Mouse (Mus musculus): ENCODE measurements around the gene Lrwd1.
"Not testable (repeated sequence)": the region's sequence is repeated elsewhere in the genome, so short reads cannot be mapped to it uniquely, and the experiment has no call there.

The Lrwd1 gene

GRCm38 (mm10) chr5:136147704-136148103 lies 11.8 kb upstream of the Lrwd1 start:
- DNase-seq (ENCODE audit: low spot score) = no peak

GRCm38 (mm10) chr5:136146936-136147335 lies 11.1 kb upstream of the Lrwd1 start:
- no peak for DNase-seq (ENCODE audit: low spot score)

GRCm38 (mm10) chr5:136144606-136145430 lies 8.9 kb upstream of the Lrwd1 start:
- no peak for DNase-seq (ENCODE audit: low spot score)

GRCm38 (mm10) chr5:136143161-136143755 lies 7.4 kb upstream of the Lrwd1 start:
- DNase-seq (ENCODE audit: low spot score) = peak; percentile 3

- DNase-seq (ENCODE audit: low spot score) = no peak
Measured at GRCm38 (mm10) chr5:136142746-136143145, 6.9 kb upstream of the Lrwd1 start.

GRCm38 (mm10) chr5:136140057-136140482 lies 4.2 kb upstream of the Lrwd1 start:
- DNase-seq (ENCODE audit: low spot score) = no peak

GRCm38 (mm10) chr5:136139393-136139792 lies 3.5 kb upstream of the Lrwd1 start:
- DNase-seq (ENCODE audit: low spot score) = no peak

- peak; percentile 79 for DNase-seq (ENCODE audit: low spot score)
Measured at GRCm38 (mm10) chr5:136137658-136138274, 1.9 kb upstream of the Lrwd1 start.

GRCm38 (mm10) chr5:136136292-136136990 lies 567 bp upstream of the Lrwd1 start:
- DNase-seq (ENCODE audit: low spot score) = peak; percentile 15

- no peak for DNase-seq (ENCODE audit: low spot score)
Measured at GRCm38 (mm10) chr5:136122165-136122564, 13.7 kb downstream of the Lrwd1 start.

- DNase-seq (ENCODE audit: low spot score) = no peak
Measured at GRCm38 (mm10) chr5:136116784-136117112, 19.1 kb downstream of the Lrwd1 start.

- DNase-seq (ENCODE audit: low spot score) = peak; percentile 99
Measured at GRCm38 (mm10) chr5:136115891-136116783, 19.7 kb downstream of the Lrwd1 start, which contains the start of gene Polr2j. TSS of gene Polr2j (plus strand) at chr5:136116631.

- DNase-seq (ENCODE audit: low spot score) = not testable (repeated sequence)
Measured at GRCm38 (mm10) chr5:136113546-136113945, 22.3 kb downstream of the Lrwd1 start.

- no peak for DNase-seq (ENCODE audit: low spot score)
Measured at GRCm38 (mm10) chr5:136109042-136109441, 26.8 kb downstream of the Lrwd1 start.

GRCm38 (mm10) chr5:136108486-136108885 lies 27.4 kb downstream of the Lrwd1 start:
- no peak for DNase-seq (ENCODE audit: low spot score)

GRCm38 (mm10) chr5:136104511-136104910 lies 31.4 kb downstream of the Lrwd1 start:
- peak; percentile 40 for DNase-seq (ENCODE audit: low spot score)

- DNase-seq (ENCODE audit: low spot score) = peak; percentile 86
Measured at GRCm38 (mm10) chr5:136102099-136102820, 33.6 kb downstream of the Lrwd1 start.

- no peak for DNase-seq (ENCODE audit: low spot score)
Measured at GRCm38 (mm10) chr5:136098536-136098935, 37.3 kb downstream of the Lrwd1 start.

GRCm38 (mm10) chr5:136095089-136095488 lies 40.8 kb downstream of the Lrwd1 start:
- DNase-seq (ENCODE audit: low spot score) = no peak

- DNase-seq (ENCODE audit: low spot score) = no peak
Measured at GRCm38 (mm10) chr5:136094249-136095010, 41.4 kb downstream of the Lrwd1 start.

Measured in embryo, embryonic 10.5 days (tissue).